Mouse (Mus musculus) forebrain, embryonic 15.5 days (tissue): ENCODE data around the gene Prkcz. TPM values are rescaled to one million over a fixed set of nuclear protein-coding genes. Genes with fewer than 3 reads are reported as not detected.

Source experiments
- ATAC-seq: fragments of 200-750 bp; cut with Nextera tagmentation; replicated peaks from 2 replicates; pipeline ENCODE4 v1.8.0; 2017; ENCODE audit warnings: mild to moderate bottlenecking, moderate TSS enrichment, moderate library complexity
- H3K27ac ChIP-seq: fragments of 300-500 bp; sonication (generic); replicated peaks from 2 replicates; pipeline ENCODE4 v1.5.1; 2015; ENCODE audit warnings: mild to moderate bottlenecking, inconsistent platforms
- H3K27me3 ChIP-seq: fragments of 300-500 bp; sonication (generic); 2 replicates; pipeline ENCODE4 v1.6.1; 2015; ENCODE audit warnings: inconsistent platforms
- H3K36me3 ChIP-seq: fragments of 300-500 bp; sonication (generic); 2 replicates; pipeline ENCODE4 v1.6.1; 2015; ENCODE audit warnings: mild to moderate bottlenecking, inconsistent platforms
- H3K4me1 ChIP-seq: fragments of 300-500 bp; sonication (generic); 2 replicates; pipeline ENCODE4 v1.6.1; 2015; ENCODE audit warnings: inconsistent platforms
- H3K4me2 ChIP-seq: fragments of 300-500 bp; sonication (generic); replicated peaks from 2 replicates; pipeline ENCODE4 v1.6.1; 2015; ENCODE audit warnings: mild to moderate bottlenecking, inconsistent platforms
- H3K4me3 ChIP-seq: fragments of 300-500 bp; sonication (generic); 2 replicates; pipeline ENCODE4 v1.5.1; 2015; ENCODE audit warnings: mild to moderate bottlenecking, inconsistent platforms
- H3K9ac ChIP-seq: fragments of 300-500 bp; sonication (generic); replicated peaks from 2 replicates; pipeline ENCODE4 v1.6.1; 2015; ENCODE audit warnings: mild to moderate bottlenecking, inconsistent platforms
- H3K9me3 ChIP-seq: fragments of 300-500 bp; sonication (generic); 2 replicates; pipeline ENCODE4 v1.6.1; 2016; ENCODE audit warnings: inconsistent platforms
- WGBS: fragments of 180-500 bp; shearing (Covaris S2); methylation state at CpG from one replicate; pipeline ENCODE4 v1.1.7; 2015; ENCODE audit warnings: mixed read lengths; 5-methylcytosine and 5-hydroxymethylcytosine counted together
- polyA plus RNA-seq: library from polyadenylated mRNA; unstranded; fragments of >200 nt; fragmentation: Nextera tagmentation; extraction: Ambion mirVana; gene quantifications from 2 replicates; pipeline ENCODE4 v1.2.1, GENCODE M21; 2015

Prkcz gene
- polyA plus RNA-seq, 1 experiment from 2014 or later: 69.1 TPM

- Histone ChIP-seq H3K27me3 (no peaks in the 10 kb centered on the region), H3K36me3 (no peaks in the 10 kb centered on the region), H3K4me1 (peaks cover 5% of the 10 kb centered on the region), H3K9me3 (no peaks in the 10 kb centered on the region), H3K4me2 (no peak overlapping the region), H3K27ac (no peak overlapping the region), H3K4me3 (no peak overlapping the region), H3K9ac (no peak overlapping the region)
- no peak for ATAC-seq
- 85% methylated on average over 4 of the region's 4 CpGs for WGBS
Measured at GRCm38 (mm10) chr4:155227986-155228385, 133.2 kb downstream of the Prkcz start.

GRCm38 (mm10) chr4:155225918-155226317 is 135.2 kb downstream of the Prkcz start:
- H3K36me3 ChIP-seq: no peaks in the 10 kb centered on the region
- H3K4me1 ChIP-seq: peaks cover 12% of the 10 kb centered on the region
- ATAC-seq: no peak
- WGBS: 76% methylated on average over 5 of the region's 5 CpGs
- no peak overlapping the region for H3K4me3 ChIP-seq
- no peaks in the 10 kb centered on the region for H3K27me3 ChIP-seq
- H3K27ac ChIP-seq: no peak overlapping the region
- H3K4me2 ChIP-seq: no peak overlapping the region
- H3K9ac ChIP-seq: no peak overlapping the region
- H3K9me3 ChIP-seq: no peaks in the 10 kb centered on the region

- Histone ChIP-seq H3K27me3 (no peaks in the 10 kb centered on the region), H3K4me3 (peak overlapping the region; percentile 93), H3K9ac (peak overlapping the region; percentile 96), H3K36me3 (no peaks in the 10 kb centered on the region), H3K4me1 (peaks cover 32% of the 10 kb centered on the region), H3K9me3 (no peaks in the 10 kb centered on the region), H3K27ac (peak overlapping the region; percentile 96), H3K4me2 (peak overlapping the region; percentile 91)
- 33% methylated on average over 20 of the region's 20 CpGs for WGBS
- no peak for ATAC-seq
Measured at GRCm38 (mm10) chr4:155223594-155224528, 137.3 kb downstream of the Prkcz start.

GRCm38 (mm10) chr4:155222841-155223593 is 138.1 kb downstream of the Prkcz start:
- Histone ChIP-seq H3K4me2 (peak overlapping the region; percentile 91), H3K9me3 (no peaks in the 10 kb centered on the region), H3K9ac (peak overlapping the region; percentile 96), H3K36me3 (no peaks in the 10 kb centered on the region), H3K4me3 (peak overlapping the region; percentile 93), H3K27me3 (no peaks in the 10 kb centered on the region), H3K27ac (peak overlapping the region; percentile 96), H3K4me1 (peaks cover 41% of the 10 kb centered on the region)
- under 1% methylated on average over 104 of the region's 116 CpGs for WGBS
- peak; percentile 100 for ATAC-seq

GRCm38 (mm10) chr4:155222552-155222840 is 138.7 kb downstream of the Prkcz start, which contains the start of gene Ski:
Gene Ski (minus strand): TSS chr4:155222592.
- Histone ChIP-seq H3K4me3 (peak within 1 kb of the TSS; percentile 93), H3K27me3 (no peaks in the 10 kb centered on the region), H3K4me1 (peaks cover 46% of the 10 kb centered on the region), H3K9me3 (no peaks in the 10 kb centered on the region), H3K27ac (peak within 1 kb of the TSS; percentile 96), H3K9ac (peak within 1 kb of the TSS; percentile 96), H3K4me2 (peak within 1 kb of the TSS; percentile 91), H3K36me3 (no peaks in the 10 kb centered on the region)
- no peak for ATAC-seq
- 1% methylated on average over 42 of the region's 63 CpGs for WGBS

- Histone ChIP-seq H3K27me3 (no peaks in the 10 kb centered on the region), H3K4me3 (peak overlapping the region; percentile 93), H3K9me3 (no peaks in the 10 kb centered on the region), H3K36me3 (no peaks in the 10 kb centered on the region), H3K9ac (peak overlapping the region; percentile 94), H3K4me1 (peaks cover 52% of the 10 kb centered on the region), H3K27ac (peak overlapping the region; percentile 88), H3K4me2 (peak overlapping the region; percentile 74)
- WGBS: under 1% methylated on average over 78 of the region's 93 CpGs
- ATAC-seq: no peak
Measured at GRCm38 (mm10) chr4:155221599-155222551, 139.3 kb downstream of the Prkcz start.

- WGBS: 1% methylated on average over 7 of the region's 7 CpGs
- no peak for ATAC-seq
- peak overlapping the region; percentile 93 for H3K4me3 ChIP-seq
- H3K9me3 ChIP-seq: no peaks in the 10 kb centered on the region
- H3K4me2 ChIP-seq: peak overlapping the region; percentile 74
- no peaks in the 10 kb centered on the region for H3K36me3 ChIP-seq
- no peaks in the 10 kb centered on the region for H3K27me3 ChIP-seq
- H3K4me1 ChIP-seq: peaks cover 60% of the 10 kb centered on the region
- peak overlapping the region; percentile 94 for H3K9ac ChIP-seq
- H3K27ac ChIP-seq: peak overlapping the region; percentile 88
Measured at GRCm38 (mm10) chr4:155221106-155221505, 140.1 kb downstream of the Prkcz start.

GRCm38 (mm10) chr4:155220213-155221100 is 140.7 kb downstream of the Prkcz start:
- Histone ChIP-seq H3K9ac (peak overlapping the region; percentile 94), H3K27me3 (no peaks in the 10 kb centered on the region), H3K4me1 (peaks cover 66% of the 10 kb centered on the region), H3K27ac (peak overlapping the region; percentile 88), H3K36me3 (no peaks in the 10 kb centered on the region), H3K4me2 (peak overlapping the region; percentile 74), H3K9me3 (no peaks in the 10 kb centered on the region), H3K4me3 (peak overlapping the region; percentile 93)
- no peak for ATAC-seq
- WGBS: 2% methylated on average over 14 of the region's 14 CpGs

- peaks cover 75% of the 10 kb centered on the region for H3K4me1 ChIP-seq
- 68% methylated on average over 12 of the region's 12 CpGs for WGBS
- H3K9ac ChIP-seq: peak overlapping the region; percentile 94
- peak overlapping the region; percentile 25; the same call in 1 of the 2 replicates for H3K27ac ChIP-seq
- H3K36me3 ChIP-seq: no peaks in the 10 kb centered on the region
- peak overlapping the region; percentile 93 for H3K4me3 ChIP-seq
- H3K9me3 ChIP-seq: no peaks in the 10 kb centered on the region
- peak overlapping the region; percentile 74 for H3K4me2 ChIP-seq
- ATAC-seq: no peak
- H3K27me3 ChIP-seq: no peaks in the 10 kb centered on the region
Measured at GRCm38 (mm10) chr4:155219271-155220212, 141.6 kb downstream of the Prkcz start.

GRCm38 (mm10) chr4:155218104-155218732 is 142.9 kb downstream of the Prkcz start:
- no peaks in the 10 kb centered on the region for H3K36me3 ChIP-seq
- no peak overlapping the region for H3K9ac ChIP-seq
- H3K27me3 ChIP-seq: no peaks in the 10 kb centered on the region
- no peaks in the 10 kb centered on the region for H3K9me3 ChIP-seq
- H3K27ac ChIP-seq: no peak overlapping the region
- ATAC-seq: no peak
- H3K4me1 ChIP-seq: peaks cover 83% of the 10 kb centered on the region
- 89% methylated on average over 9 of the region's 9 CpGs for WGBS
- H3K4me2 ChIP-seq: peak overlapping the region; percentile 74
- peak overlapping the region; percentile 93 for H3K4me3 ChIP-seq
